Mouse (Mus musculus): ENCODE measurements around the gene Ccr10.
"Not testable (repeated sequence)": the region's sequence is repeated elsewhere in the genome, so short reads cannot be mapped to it uniquely, and the experiment has no call there.

Gene Ccr10

DNA sequence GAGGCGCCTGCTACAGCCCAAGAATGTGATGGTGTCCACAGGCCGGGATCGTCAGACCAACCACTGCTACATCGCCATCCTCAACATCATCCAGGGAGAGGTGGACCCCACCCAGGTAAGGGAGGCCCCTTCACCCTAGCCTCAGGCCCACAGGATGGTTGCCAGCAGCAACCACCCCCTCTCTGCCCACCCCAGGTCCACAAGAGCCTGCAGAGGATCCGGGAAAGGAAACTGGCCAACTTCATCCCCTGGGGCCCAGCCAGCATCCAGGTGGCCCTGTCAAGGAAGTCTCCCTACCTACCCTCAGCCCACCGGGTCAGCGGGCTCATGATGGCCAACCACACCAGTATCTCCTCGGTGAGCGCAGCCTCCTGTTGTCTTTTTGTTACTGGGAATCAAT, 50.2 kb downstream of the Ccr10 start:
- DNase-seq (ENCODE audit: low read depth, low spot score) = not testable (repeated sequence)

DNA sequence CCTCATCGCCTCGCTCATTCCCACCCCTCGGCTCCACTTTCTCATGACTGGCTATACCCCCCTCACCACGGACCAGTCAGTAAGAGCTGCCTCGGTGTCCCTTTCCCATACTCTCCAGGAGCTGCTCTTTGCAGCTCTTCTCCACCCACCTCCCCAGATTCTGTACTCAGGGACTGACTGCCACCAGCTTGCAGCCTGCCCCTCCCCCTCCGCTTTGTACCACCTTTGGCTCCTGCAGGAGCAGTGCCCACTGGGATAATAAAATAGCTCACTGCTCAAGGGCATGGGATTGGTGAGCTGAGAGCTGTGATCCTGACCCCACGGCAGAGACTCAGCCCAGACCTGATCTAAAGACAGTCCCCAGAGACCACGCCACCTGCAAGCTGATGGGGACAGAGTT, 50.7 kb downstream of the Ccr10 start:
- not testable (repeated sequence) for DNase-seq (ENCODE audit: low read depth, low spot score)
